Mouse (Mus musculus): ENCODE data around the gene Acvr1b.

GRCm38 (mm10) chr15:101239821-101240220, 66.0 kb downstream of the Acvr1b start:
- TF ChIP-seq E2F4 (IDR thresholded peaks at IDR 0.05; ENCODE audit: insufficient replicate concordance, low read depth, low read length) (no peak), RAD21 (IDR thresholded peaks at IDR 0.05; ENCODE audit: low read depth, low read length) (no peak)
